Mouse (Mus musculus) bone marrow macrophage, adult 2 months (primary cell): Measurements from ENCODE around the gene Atp5j2. TPM values are rescaled to one million over a fixed set of nuclear protein-coding genes. Genes with fewer than 3 reads are reported as not detected.

Experiments
- H3K27ac ChIP-seq: 2 replicates; pipeline ENCODE4 v1.5.1; 2012; ENCODE audit warnings: low read depth, low read length; ENCODE audit not compliant: insufficient read depth
- H3K4me1 ChIP-seq: 2 replicates; pipeline ENCODE4 v1.6.1; 2012; ENCODE audit warnings: low read length; ENCODE audit not compliant: control insufficient read depth, insufficient read depth
- H3K4me3 ChIP-seq: 2 replicates; pipeline ENCODE4 v1.5.1; 2012; ENCODE audit warnings: mild to moderate bottlenecking, low read length, moderate library complexity; ENCODE audit not compliant: insufficient read depth
- CTCF ChIP-seq: IDR thresholded peaks from 2 replicates; pipeline ENCODE4 v1.5.1; 2012; ENCODE audit warnings: low read depth, mild to moderate bottlenecking, low read length, moderate library complexity
- POLR2A ChIP-seq: IDR thresholded peaks from 2 replicates; pipeline ENCODE4 v1.6.1; 2012; ENCODE audit warnings: mild to moderate bottlenecking, low read depth, low read length, borderline replicate concordance
- polyA plus RNA-seq: library from polyadenylated mRNA; stranded (reverse); fragments of >200 nt; gene quantifications from 2 replicates; pipeline ENCODE4 v1.2.4, GENCODE M21; 2012; ENCODE audit not compliant: missing spikeins, insufficient read depth, insufficient read length

Atp5j2 gene
- polyA plus RNA-seq, 1 experiment = 271 TPM

- TF ChIP-seq POLR2A (peak; percentile 1; the same call in 1 of the 2 replicates), CTCF (no peak)
- H3K4me3 ChIP-seq = peak within 1 kb of the TSS; percentile 78
- peaks cover 12% of the 10 kb centered on the region for H3K4me1 ChIP-seq
- H3K27ac ChIP-seq = peak within 1 kb of the TSS; percentile 72
These were observed 12.3 kb upstream of the Atp5j2 start, which contains the start of gene Zkscan5 for GRCm38 (mm10) chr5:145203936-145204691. Gene Zkscan5, plus strand, starts transcription at chr5:145204562.

- TF ChIP-seq CTCF = no peak
- no peak for TF ChIP-seq POLR2A
- Histone ChIP-seq H3K27ac (no peak overlapping the region), H3K4me3 (no peak overlapping the region), H3K4me1 (peaks cover 15% of the 10 kb centered on the region)
These were observed 10.6 kb upstream of the Atp5j2 start for GRCm38 (mm10) chr5:145202446-145202845.

- peak within 1 kb of the TSS; percentile 88 for H3K27ac ChIP-seq
These were observed 9.6 kb upstream of the Atp5j2 start, which contains the start of gene Zkscan14 for GRCm38 (mm10) chr5:145201321-145201991. Gene Zkscan14, minus strand, starts transcription at chr5:145201868.

GRCm38 (mm10) chr5:145200387-145200786 lies 8.5 kb upstream of the Atp5j2 start:
- no peak overlapping the region for H3K27ac ChIP-seq
- H3K4me3 ChIP-seq = peak overlapping the region; percentile 56
- TF ChIP-seq CTCF (no peak), POLR2A (no peak)
- H3K4me1 ChIP-seq = peaks cover 11% of the 10 kb centered on the region

More at GRCm38 (mm10) chr5:145201321-145201991, 9.6 kb upstream of the Atp5j2 start, which contains the start of gene Zkscan14:
- H3K4me3 ChIP-seq = peak within 1 kb of the TSS; percentile 77
- TF ChIP-seq POLR2A (no peak), CTCF (peak; percentile 14; the same call in 1 of the 2 replicates)
- H3K4me1 ChIP-seq = peaks cover 15% of the 10 kb centered on the region

GRCm38 (mm10) chr5:145190875-145191798 lies 725 bp downstream of the Atp5j2 start:
- Histone ChIP-seq H3K4me3 (peak overlapping the region; percentile 88), H3K27ac (peak overlapping the region; percentile 70), H3K4me1 (peaks cover 16% of the 10 kb centered on the region)
- TF ChIP-seq POLR2A (0 out of 2 replicates have a peak, but pooled peaks have one; percentile 37), CTCF (no peak)

GRCm38 (mm10) chr5:145190373-145190772 lies 1.5 kb downstream of the Atp5j2 start:
- TF ChIP-seq POLR2A (no peak), CTCF (no peak)
- peak overlapping the region; percentile 88 for H3K4me3 ChIP-seq
- H3K4me1 ChIP-seq = peaks cover 18% of the 10 kb centered on the region
- peak overlapping the region; percentile 70; the same call in 1 of the 2 replicates for H3K27ac ChIP-seq

GRCm38 (mm10) chr5:145189416-145189815 lies 2.4 kb downstream of the Atp5j2 start:
- TF ChIP-seq CTCF = no peak
- no peak overlapping the region for H3K27ac ChIP-seq
- peaks cover 20% of the 10 kb centered on the region for H3K4me1 ChIP-seq
- H3K4me3 ChIP-seq = no peak overlapping the region

GRCm38 (mm10) chr5:145185244-145185643 lies 6.6 kb downstream of the Atp5j2 start:
- Histone ChIP-seq H3K27ac (0 out of 2 replicates have a peak overlapping the region, but pooled peaks have one; percentile 11), H3K4me1 (peaks cover 16% of the 10 kb centered on the region), H3K4me3 (no peak overlapping the region)
- TF ChIP-seq POLR2A = no peak

- no peak overlapping the region for H3K4me3 ChIP-seq
- peak overlapping the region; percentile 70 for H3K27ac ChIP-seq
- peaks cover 19% of the 10 kb centered on the region for H3K4me1 ChIP-seq
- TF ChIP-seq POLR2A = no peak
- TF ChIP-seq CTCF = no peak
These were observed 13.3 kb downstream of the Atp5j2 start for GRCm38 (mm10) chr5:145178461-145178980.
